Mouse (Mus musculus) liver, postnatal 0 days (tissue): ENCODE data around the gene Endov. TPM values are rescaled to one million over a fixed set of nuclear protein-coding genes. Genes with fewer than 3 reads are reported as not detected.

Source experiments
- ATAC-seq: fragments of 200-750 bp; cut with Nextera tagmentation; 2 replicates; pipeline ENCODE4 v1.8.0; 2017; ENCODE audit warnings: mild to moderate bottlenecking, moderate library complexity
- DNase-seq: peaks from one replicate; pipeline ENCODE4 v3.0.0-alpha.2; 2016
- H3K27ac ChIP-seq: fragments of 300-500 bp; sonication (generic); 2 replicates; pipeline ENCODE4 v1.5.1; 2014; ENCODE audit warnings: antibody characterized with exemption, moderate library complexity, mild to moderate bottlenecking, low read depth
- H3K27me3 ChIP-seq: fragments of 300-500 bp; sonication (generic); 2 replicates; pipeline ENCODE4 v1.6.1; 2014; ENCODE audit warnings: low read length, control low read depth, mixed read lengths; ENCODE audit not compliant: insufficient read depth
- H3K36me3 ChIP-seq: fragments of 300-500 bp; sonication (generic); replicated peaks from 2 replicates; pipeline ENCODE4 v1.6.1; 2014; ENCODE audit warnings: mild to moderate bottlenecking, control low read depth, low read length, moderate library complexity, mixed read lengths; ENCODE audit not compliant: insufficient read depth
- H3K4me1 ChIP-seq: fragments of 300-500 bp; sonication (generic); 2 replicates; pipeline ENCODE4 v1.6.1; 2014; ENCODE audit warnings: antibody characterized with exemption, mild to moderate bottlenecking, control low read depth; ENCODE audit not compliant: insufficient read depth
- H3K4me2 ChIP-seq: fragments of 300-500 bp; sonication (generic); 2 replicates; pipeline ENCODE4 v1.6.1; 2014; ENCODE audit warnings: low read depth, mild to moderate bottlenecking, low read length, moderate library complexity, mixed read lengths
- H3K4me3 ChIP-seq: fragments of 300-500 bp; sonication (generic); 2 replicates; pipeline ENCODE4 v1.5.1; 2014; ENCODE audit warnings: low read depth, low read length
- H3K9ac ChIP-seq: fragments of 300-500 bp; sonication (generic); replicated peaks from 2 replicates; pipeline ENCODE4 v1.6.1; 2014; ENCODE audit warnings: mild to moderate bottlenecking, moderate library complexity
- H3K9me3 ChIP-seq: fragments of 300-500 bp; sonication (generic); 2 replicates; pipeline ENCODE4 v1.6.1; 2016; ENCODE audit warnings: mild to moderate bottlenecking, control low read depth, low read length, mixed read lengths
- CTCF ChIP-seq: sonication (generic); IDR thresholded peaks from 2 replicates; pipeline ENCODE4 v1.5.1; 2016; ENCODE audit warnings: antibody characterized with exemption, low read depth
- EP300 ChIP-seq: IDR thresholded peaks from 2 replicates; pipeline ENCODE4 v1.6.1; 2016; ENCODE audit warnings: antibody characterized with exemption, low read depth, mild to moderate bottlenecking
- WGBS: fragments of 180-500 bp; shearing (Covaris S2); extraction: QIAGEN DNeasy Blood & Tissue Kit; methylation state at CpG from one replicate; pipeline ENCODE4 v1.1.7; 2014; ENCODE audit not compliant: insufficient replicate concordance; 5-methylcytosine and 5-hydroxymethylcytosine counted together
- polyA plus RNA-seq: library from polyadenylated mRNA; unstranded; fragments of >200 nt; fragmentation: Nextera tagmentation; extraction: Ambion mirVana; gene quantifications from 2 replicates; pipeline ENCODE4 v1.2.1, GENCODE M21; 2015

Gene Endov
- polyA plus RNA-seq = 5.2 and 6.4 TPM in 2 replicates

DNA sequence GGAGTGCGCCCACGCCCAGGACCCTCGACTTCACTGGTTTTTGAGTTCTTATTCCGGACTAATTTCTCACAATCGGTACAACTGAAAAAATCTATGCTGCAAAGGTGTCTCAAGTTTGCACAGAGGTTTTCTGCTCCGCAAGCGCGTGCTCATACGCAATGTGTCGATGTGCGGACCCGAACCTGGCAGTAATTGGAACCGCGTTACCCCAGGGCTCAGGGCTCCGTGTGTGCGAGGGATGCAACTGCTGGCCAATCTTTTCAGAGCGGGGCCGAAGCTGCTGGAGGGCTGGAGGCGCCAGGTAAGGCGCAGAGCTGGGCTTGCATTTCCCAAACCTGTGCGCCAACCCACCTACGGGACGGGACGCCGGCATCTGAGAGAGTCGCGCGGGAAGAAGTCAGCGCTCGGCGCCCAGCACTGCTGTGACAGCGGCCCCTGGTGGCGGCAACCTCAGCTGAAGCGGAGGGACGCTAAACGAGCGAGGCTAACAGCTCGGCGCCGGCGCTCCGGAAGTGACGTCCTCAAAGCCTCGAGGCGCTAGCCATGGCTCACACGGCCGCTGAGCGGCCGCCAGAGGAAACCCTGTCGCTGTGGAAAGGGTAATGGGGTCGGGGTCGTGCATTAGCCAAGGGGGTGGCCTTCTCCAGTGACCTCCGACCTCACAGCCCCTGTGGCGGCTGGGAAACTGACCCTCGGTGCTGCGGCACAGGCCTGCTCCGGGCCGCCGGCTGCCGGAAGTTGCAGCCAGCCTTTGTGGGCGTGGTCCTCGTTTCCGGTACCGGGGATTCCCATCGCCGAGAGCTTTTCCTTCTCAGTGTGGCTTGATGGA, at the start of gene Endov:
TSS of gene Endov (plus strand) at position 487 of the 829 bp plus-strand sequence.
- WGBS = 2% methylated on average over 66 of the region's 66 CpGs
- peak within 1 kb of the TSS; percentile 100 for H3K4me2 ChIP-seq
- DNase-seq = peak; percentile 99
- H3K4me3 ChIP-seq = peak within 1 kb of the TSS; percentile 70
- H3K9me3 ChIP-seq = no peaks in the 10 kb centered on the region
- peak within 1 kb of the TSS; percentile 72 for H3K9ac ChIP-seq
- H3K4me1 ChIP-seq = peaks cover 9% of the 10 kb centered on the region
- peak; percentile 100 for TF ChIP-seq CTCF
- no peak; the same call in 1 of the 2 replicates for TF ChIP-seq EP300
- no peaks in the 10 kb centered on the region for H3K27me3 ChIP-seq
- ATAC-seq = peak; percentile 97
- H3K36me3 ChIP-seq = peaks cover 29% of the 10 kb centered on the region
- peak within 1 kb of the TSS; percentile 85 for H3K27ac ChIP-seq

DNA sequence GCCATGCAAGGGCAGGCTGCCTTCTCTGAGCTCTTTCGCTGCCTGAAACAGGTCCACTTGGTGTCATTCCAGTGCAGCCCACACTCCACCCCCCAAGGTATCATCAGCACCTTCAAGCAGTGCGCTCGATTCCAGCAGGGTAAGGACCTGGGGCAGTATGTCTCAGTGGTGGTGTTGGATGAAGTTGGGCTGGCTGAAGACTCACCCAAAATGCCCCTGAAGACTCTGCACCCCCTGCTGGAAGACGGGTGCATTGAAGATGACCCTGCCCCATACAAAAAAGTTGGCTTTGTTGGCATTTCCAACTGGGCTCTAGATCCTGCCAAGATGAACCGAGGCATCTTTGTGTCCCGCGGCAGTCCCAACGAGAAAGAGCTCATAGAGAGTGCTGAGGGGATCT, 48.9 kb upstream of the Endov start:
- no peaks in the 10 kb centered on the region for H3K9me3 ChIP-seq
- peaks cover 98% of the 10 kb centered on the region for H3K36me3 ChIP-seq
- ATAC-seq (no peak), DNase-seq (peak; percentile 28)
- no peaks in the 10 kb centered on the region for H3K4me1 ChIP-seq
- no peaks in the 10 kb centered on the region for H3K27me3 ChIP-seq
- no peak for TF ChIP-seq EP300
- TF ChIP-seq CTCF = peak; percentile 57
- WGBS = 88% methylated on average over 8 of the region's 8 CpGs
- no peak overlapping the region for H3K27ac ChIP-seq
- no peak overlapping the region for H3K4me2 ChIP-seq
- no peak overlapping the region for H3K4me3 ChIP-seq
- no peak overlapping the region for H3K9ac ChIP-seq

GRCm38 (mm10) chr11:119443442-119443841, 47.7 kb upstream of the Endov start:
- no peak for ATAC-seq
- WGBS = 79% methylated on average over 9 of the region's 9 CpGs
- no peak overlapping the region for H3K4me3 ChIP-seq
- no peak overlapping the region for H3K27ac ChIP-seq
- no peaks in the 10 kb centered on the region for H3K27me3 ChIP-seq
- H3K4me2 ChIP-seq = no peak overlapping the region
- no peaks in the 10 kb centered on the region for H3K4me1 ChIP-seq
- peak; percentile 33 for DNase-seq
- H3K9ac ChIP-seq = no peak overlapping the region
- peaks cover 97% of the 10 kb centered on the region for H3K36me3 ChIP-seq
- no peak for TF ChIP-seq CTCF
- TF ChIP-seq EP300 = no peak
- H3K9me3 ChIP-seq = no peaks in the 10 kb centered on the region

GRCm38 (mm10) chr11:119456097-119456496, 35.0 kb upstream of the Endov start:
- ATAC-seq (no peak), DNase-seq (no peak)
- TF ChIP-seq CTCF (no peak), EP300 (no peak)
- H3K9ac ChIP-seq = no peak overlapping the region
- H3K36me3 ChIP-seq = peaks cover 89% of the 10 kb centered on the region
- H3K4me3 ChIP-seq = no peak overlapping the region
- H3K4me2 ChIP-seq = no peak overlapping the region
- WGBS = 91% methylated on average over 4 of the region's 4 CpGs
- H3K4me1 ChIP-seq = no peaks in the 10 kb centered on the region
- no peaks in the 10 kb centered on the region for H3K9me3 ChIP-seq
- no peak overlapping the region for H3K27ac ChIP-seq
- no peaks in the 10 kb centered on the region for H3K27me3 ChIP-seq

- peaks cover 99% of the 10 kb centered on the region for H3K36me3 ChIP-seq
- TF ChIP-seq EP300 (no peak), CTCF (no peak)
- no peak for ATAC-seq
Observed at GRCm38 (mm10) chr11:119477876-119478275, 13.3 kb upstream of the Endov start.

DNA sequence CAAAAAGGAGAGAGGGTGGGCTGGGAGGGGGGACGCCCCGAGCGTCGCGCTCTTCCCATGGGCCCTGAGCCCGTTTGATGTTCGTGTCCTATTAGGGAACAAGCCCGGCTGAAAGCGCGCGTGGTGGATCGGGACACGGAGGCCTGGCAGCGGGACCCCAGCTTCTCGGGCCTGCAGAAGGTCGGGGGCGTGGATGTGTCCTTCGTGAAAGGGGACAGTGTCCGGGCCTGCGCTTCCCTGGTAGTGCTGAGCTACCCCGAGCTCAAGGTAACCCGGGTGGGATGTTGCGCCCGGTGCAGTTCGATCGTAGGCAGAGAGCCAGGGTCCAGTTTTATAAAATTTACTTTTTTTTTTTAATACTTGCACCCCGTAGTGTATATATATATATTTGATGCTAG, 542 bp downstream of the Endov start:
- ATAC-seq (peak; percentile 2; the same call in 1 of the 2 replicates), DNase-seq (no peak)
- Histone ChIP-seq H3K4me3 (peak overlapping the region; percentile 70), H3K27ac (peak overlapping the region; percentile 85), H3K36me3 (peaks cover 23% of the 10 kb centered on the region), H3K9ac (peak overlapping the region; percentile 72), H3K4me2 (peak overlapping the region; percentile 100), H3K27me3 (no peaks in the 10 kb centered on the region), H3K4me1 (peaks cover 9% of the 10 kb centered on the region), H3K9me3 (no peaks in the 10 kb centered on the region)
- WGBS = 5% methylated on average over 27 of the region's 27 CpGs
- TF ChIP-seq CTCF = no peak
- TF ChIP-seq EP300 = no peak

More at GRCm38 (mm10) chr11:119477876-119478275, 13.3 kb upstream of the Endov start:
- Histone ChIP-seq H3K4me3 (no peak overlapping the region), H3K4me1 (no peaks in the 10 kb centered on the region), H3K9me3 (no peaks in the 10 kb centered on the region), H3K4me2 (no peak overlapping the region), H3K9ac (no peak overlapping the region), H3K27me3 (no peaks in the 10 kb centered on the region), H3K27ac (no peak overlapping the region)
- 93% methylated on average over 4 of the region's 4 CpGs for WGBS
- no peak for DNase-seq
